Mouse (Mus musculus) v-Abl transformed pro-B cells (cell line): ENCODE measurements around the gene Sox21.

Experiments used
- in situ Hi-C, 2 experiments: fragments of 400-800 bp; cut with MboI; formaldehyde crosslinking; loops; one replicate each; pipeline ENCODE4 v1.15.1; 2025; ENCODE audit not compliant: unreplicated experiment in 2 of 2

Gene Sox21

GRCm38 (mm10) chr14:118236886-118237289 lies at the start of gene Sox21:
TSS of gene Sox21 (minus strand) at chr14:118237030.
- in situ Hi-C loops: no loop called here

GRCm38 (mm10) chr14:118286096-118286495 lies 49.3 kb upstream of the Sox21 start:
- in situ Hi-C loops: no loop called here

GRCm38 (mm10) chr14:118282917-118283316 lies 46.1 kb upstream of the Sox21 start:
- in situ Hi-C loops: no loop called here

- in situ Hi-C loops: no loop called here
Observed at GRCm38 (mm10) chr14:118282272-118282671, 45.4 kb upstream of the Sox21 start.

GRCm38 (mm10) chr14:118277704-118278498 lies 41.1 kb upstream of the Sox21 start:
- in situ Hi-C loops: no loop called here

- in situ Hi-C loops: no loop called here
Observed at GRCm38 (mm10) chr14:118272594-118273555, 36.0 kb upstream of the Sox21 start.

- in situ Hi-C loops: no loop called here
Observed at GRCm38 (mm10) chr14:118268849-118269248, 32.0 kb upstream of the Sox21 start.

GRCm38 (mm10) chr14:118266660-118267059 lies 29.8 kb upstream of the Sox21 start, which contains the start of gene Gm9376:
TSS of gene Gm9376 (plus strand) at chr14:118266960.
- in situ Hi-C loops: no loop called here

GRCm38 (mm10) chr14:118253381-118253780 lies 16.6 kb upstream of the Sox21 start:
- in situ Hi-C loops: no loop called here

GRCm38 (mm10) chr14:118241416-118241815 lies 4.6 kb upstream of the Sox21 start:
- in situ Hi-C loops: no loop called here

GRCm38 (mm10) chr14:118239351-118239750 lies 2.5 kb upstream of the Sox21 start:
- in situ Hi-C loops: no loop called here

GRCm38 (mm10) chr14:118237786-118238185 lies 956 bp upstream of the Sox21 start:
- in situ Hi-C loops: no loop called here

- in situ Hi-C loops: no loop called here
Observed at GRCm38 (mm10) chr14:118235973-118236885, 601 bp downstream of the Sox21 start.

GRCm38 (mm10) chr14:118235361-118235972 lies 1.4 kb downstream of the Sox21 start:
- in situ Hi-C loops: no loop called here

- in situ Hi-C loops: no loop called here
Observed at GRCm38 (mm10) chr14:118234541-118235210, 2.2 kb downstream of the Sox21 start.

GRCm38 (mm10) chr14:118233786-118234540 lies 2.9 kb downstream of the Sox21 start:
- in situ Hi-C loops: no loop called here

- in situ Hi-C loops: no loop called here
Observed at GRCm38 (mm10) chr14:118232381-118232970, 4.4 kb downstream of the Sox21 start.
